Mouse (Mus musculus): ENCODE measurements around the gene Lmtk3. TPM values are rescaled to one million over a fixed set of nuclear protein-coding genes. Genes with fewer than 3 reads are reported as not detected.

Gene Lmtk3
- polyA plus RNA-seq, 2 experiments: 0.18 TPM; not detected in 1

DNA sequence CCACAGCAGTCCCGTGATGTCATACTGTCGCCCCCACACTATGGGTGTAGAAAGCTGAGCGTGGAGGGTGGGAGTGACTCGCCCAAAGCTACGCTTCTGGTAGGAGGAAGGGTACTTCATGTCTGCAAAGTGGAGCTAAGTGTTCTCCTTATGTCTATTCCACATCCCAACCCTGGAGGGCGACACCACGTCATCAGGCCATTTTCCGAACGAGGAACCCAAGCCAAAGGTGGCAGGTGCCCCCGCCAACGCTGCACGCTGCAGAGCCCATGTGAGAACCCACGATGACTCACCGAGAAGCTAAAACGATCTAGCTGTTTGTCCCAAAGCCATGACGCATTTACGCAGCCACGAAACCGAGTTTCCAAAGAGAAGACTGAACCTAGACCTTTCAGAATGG, 41.2 kb upstream of the Lmtk3 start:
- ATAC-seq (ENCODE audit: insufficient read depth): no peak
- Histone ChIP-seq H3K9me3 (ENCODE audit: control insufficient read depth, low read length) (no peaks in the 10 kb centered on the region), H3K27ac (no peak overlapping the region), H3K9ac (replicated peaks) (no peak overlapping the region), H3K4me2 (ENCODE audit: low read depth) (peak overlapping the region; percentile 51), H3K27me3 (ENCODE audit: control insufficient read depth, insufficient read depth, low read length) (no peaks in the 10 kb centered on the region), H3K4me1 (replicated peaks; ENCODE audit: control insufficient read depth in 2 of 2, insufficient read depth in 2 of 2, low read length in 1 of 2) (peaks cover 0 to 4% of the 10 kb centered on the region in 2 experiments; a peak in 2 of 4 replicates), H3K4me3 (ENCODE audit: insufficient read depth in 1 of 2, low read depth in 2 of 2, low read length in 2 of 2) (peak overlapping the region in 1 of 2 experiments; percentile 43; a peak in 1 of 4 replicates), H3K36me3 (replicated peaks; ENCODE audit: control insufficient read depth, insufficient read depth, low read depth) (no peaks in the 10 kb centered on the region)
- 22% methylated on average over 19 of the region's 19 CpGs for WGBS (ENCODE audit: insufficient replicate concordance)
- TF ChIP-seq CTCF (IDR thresholded peaks at IDR 0.05; ENCODE audit: low read depth) (no peak), EP300 (IDR thresholded peaks at IDR 0.05; ENCODE audit: low read depth) (no peak)
- DNase-seq (ENCODE audit: low read depth in 3 of 3, low spot score in 3 of 3): peak in 1 of 3 experiments; percentile 38

- ATAC-seq (ENCODE audit: insufficient read depth) (no peak), DNase-seq (ENCODE audit: low read depth in 3 of 3, low spot score in 3 of 3) (peak in 1 of 3 experiments; percentile 31)
- Histone ChIP-seq H3K27ac (no peak overlapping the region), H3K9me3 (ENCODE audit: control insufficient read depth, low read length) (no peaks in the 10 kb centered on the region), H3K4me3 (ENCODE audit: insufficient read depth in 1 of 2, low read depth in 2 of 2, low read length in 2 of 2) (no peak overlapping the region), H3K4me2 (ENCODE audit: low read depth) (no peak overlapping the region), H3K4me1 (replicated peaks; ENCODE audit: control insufficient read depth in 2 of 2, insufficient read depth in 2 of 2, low read length in 1 of 2) (peaks cover 0 to 4% of the 10 kb centered on the region in 2 experiments; a peak in 2 of 4 replicates), H3K36me3 (replicated peaks; ENCODE audit: control insufficient read depth, insufficient read depth, low read depth) (no peaks in the 10 kb centered on the region), H3K9ac (replicated peaks) (no peak overlapping the region), H3K27me3 (ENCODE audit: control insufficient read depth, insufficient read depth, low read length) (no peaks in the 10 kb centered on the region)
- TF ChIP-seq EP300 (IDR thresholded peaks at IDR 0.05; ENCODE audit: low read depth) (no peak), CTCF (IDR thresholded peaks at IDR 0.05; ENCODE audit: low read depth) (no peak)
- 36% methylated on average over 2 of the region's 2 CpGs for WGBS (ENCODE audit: insufficient replicate concordance)
Measured at GRCm38 (mm10) chr7:45744387-45744786, 39.2 kb upstream of the Lmtk3 start.

- H3K9ac ChIP-seq (replicated peaks): no peak overlapping the region
Measured at GRCm38 (mm10) chr7:45746518-45746917, 37.0 kb upstream of the Lmtk3 start.

GRCm38 (mm10) chr7:45747450-45747849, 36.1 kb upstream of the Lmtk3 start:
- Histone ChIP-seq H3K9ac (replicated peaks) (no peak overlapping the region), H3K4me1 (replicated peaks; ENCODE audit: control insufficient read depth in 2 of 2, insufficient read depth in 2 of 2, low read length in 1 of 2) (no peaks in the 10 kb centered on the region; a peak in 1 of 4 replicates), H3K27ac (no peak overlapping the region), H3K4me3 (ENCODE audit: insufficient read depth in 1 of 2, low read depth in 2 of 2, low read length in 2 of 2) (no peak overlapping the region), H3K9me3 (ENCODE audit: control insufficient read depth, low read length) (no peaks in the 10 kb centered on the region), H3K4me2 (ENCODE audit: low read depth) (no peak overlapping the region), H3K27me3 (ENCODE audit: control insufficient read depth, insufficient read depth, low read length) (no peaks in the 10 kb centered on the region), H3K36me3 (replicated peaks; ENCODE audit: control insufficient read depth, insufficient read depth, low read depth) (no peaks in the 10 kb centered on the region)
- WGBS (ENCODE audit: insufficient replicate concordance): 66% methylated on average over 5 of the region's 5 CpGs
- ATAC-seq (ENCODE audit: insufficient read depth) (no peak), DNase-seq (ENCODE audit: low read depth in 3 of 3, low spot score in 3 of 3) (no peak)
- TF ChIP-seq CTCF (IDR thresholded peaks at IDR 0.05; ENCODE audit: low read depth): no peak
- TF ChIP-seq EP300 (IDR thresholded peaks at IDR 0.05; ENCODE audit: low read depth): no peak

More at GRCm38 (mm10) chr7:45746518-45746917, 37.0 kb upstream of the Lmtk3 start:
- Histone ChIP-seq H3K27ac (no peak overlapping the region), H3K9me3 (ENCODE audit: control insufficient read depth, low read length) (no peaks in the 10 kb centered on the region), H3K27me3 (ENCODE audit: control insufficient read depth, insufficient read depth, low read length) (no peaks in the 10 kb centered on the region), H3K36me3 (replicated peaks; ENCODE audit: control insufficient read depth, insufficient read depth, low read depth) (no peaks in the 10 kb centered on the region), H3K4me3 (ENCODE audit: insufficient read depth in 1 of 2, low read depth in 2 of 2, low read length in 2 of 2) (no peak overlapping the region), H3K4me2 (ENCODE audit: low read depth) (no peak overlapping the region), H3K4me1 (replicated peaks; ENCODE audit: control insufficient read depth in 2 of 2, insufficient read depth in 2 of 2, low read length in 1 of 2) (peaks cover 0 to 4% of the 10 kb centered on the region in 2 experiments; a peak in 2 of 4 replicates)
- no peak for ATAC-seq (ENCODE audit: insufficient read depth)
- TF ChIP-seq EP300 (IDR thresholded peaks at IDR 0.05; ENCODE audit: low read depth): no peak
- peak; percentile 75 for TF ChIP-seq CTCF (IDR thresholded peaks at IDR 0.05; ENCODE audit: low read depth)
- no peak for DNase-seq (ENCODE audit: low read depth in 3 of 3, low spot score in 3 of 3)
- WGBS (ENCODE audit: insufficient replicate concordance): 53% methylated on average over 6 of the region's 6 CpGs

DNA sequence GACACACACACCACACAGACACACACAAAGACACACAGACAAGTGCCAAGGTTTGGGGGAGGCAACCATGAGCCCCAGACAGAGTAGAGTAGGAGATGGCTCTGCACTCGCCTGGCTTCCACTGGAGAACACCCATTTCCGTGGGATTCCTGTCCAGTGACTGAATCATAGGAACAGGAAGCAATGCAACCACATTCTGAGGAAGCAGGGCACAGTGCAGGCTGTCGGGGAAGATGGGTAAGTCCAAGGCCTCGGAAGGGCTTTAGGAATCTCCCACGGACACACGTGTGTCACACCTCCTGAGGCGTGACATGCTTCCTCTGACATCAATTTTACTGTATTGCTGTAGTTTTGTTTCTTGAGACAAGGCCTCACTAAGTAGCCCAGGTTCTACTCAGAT, 35.4 kb upstream of the Lmtk3 start:
- WGBS (ENCODE audit: insufficient replicate concordance): 42% methylated on average over 7 of the region's 7 CpGs
- ATAC-seq (ENCODE audit: insufficient read depth) (no peak), DNase-seq (ENCODE audit: low read depth in 3 of 3, low spot score in 3 of 3) (no peak)
- Histone ChIP-seq H3K27ac (no peak overlapping the region), H3K4me1 (replicated peaks; ENCODE audit: control insufficient read depth in 2 of 2, insufficient read depth in 2 of 2, low read length in 1 of 2) (no peaks in the 10 kb centered on the region; a peak in 1 of 4 replicates), H3K4me3 (ENCODE audit: insufficient read depth in 1 of 2, low read depth in 2 of 2, low read length in 2 of 2) (no peak overlapping the region), H3K9me3 (ENCODE audit: control insufficient read depth, low read length) (no peaks in the 10 kb centered on the region), H3K9ac (replicated peaks) (no peak overlapping the region), H3K4me2 (ENCODE audit: low read depth) (no peak overlapping the region), H3K27me3 (ENCODE audit: control insufficient read depth, insufficient read depth, low read length) (no peaks in the 10 kb centered on the region), H3K36me3 (replicated peaks; ENCODE audit: control insufficient read depth, insufficient read depth, low read depth) (no peaks in the 10 kb centered on the region)
- TF ChIP-seq EP300 (IDR thresholded peaks at IDR 0.05; ENCODE audit: low read depth) (no peak), CTCF (IDR thresholded peaks at IDR 0.05; ENCODE audit: low read depth) (no peak)
